20 mouse cellular contexts compared by ENCODE assay signal in the genomic region with DNA sequence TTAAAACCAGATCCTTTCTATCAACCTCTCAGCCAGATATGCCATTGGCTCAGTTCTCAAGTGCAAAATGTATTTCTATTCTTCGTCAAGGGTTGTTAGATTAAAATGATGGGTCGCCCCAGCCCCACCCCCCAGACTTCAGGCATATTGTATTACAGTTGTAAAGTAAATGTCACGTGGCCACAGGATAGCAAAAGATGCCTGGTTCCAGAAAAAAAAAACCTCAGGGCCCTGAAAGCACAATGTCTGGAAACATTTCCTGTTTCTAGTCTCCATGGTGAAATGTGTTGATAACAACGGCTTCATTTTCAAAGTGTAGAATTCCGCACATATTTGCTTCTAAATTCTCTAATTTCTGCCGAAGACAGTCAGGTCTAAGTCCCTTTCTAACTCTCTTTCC. TPM values are rescaled to one million over a fixed set of nuclear protein-coding genes. Genes with fewer than 3 reads are reported as not detected.
DNase-seq lines count a peak whose midpoint lies in the region; ATAC-seq and TF ChIP-seq lines count a peak whose summit lies in the region.
"Had no signal": no experiment of that assay in that cellular context is flagged by ENCODE, and none has a peak within 500 bp of the region (broad histone marks: within the 10 kb centered on the region; RNA-seq: fewer than 3 reads in every experiment).

No protein-coding gene starts in this region.

- no peak overlapping the region for H3ac ChIP-seq in C2C12 (ENCODE audit: control insufficient read depth, insufficient read length, low read depth)

- no peak overlapping the region for H3K9ac ChIP-seq in intestine, embryonic 14.5 days (ENCODE audit: low read length)
- no peak overlapping the region for H3K9ac ChIP-seq in intestine, postnatal 0 days (ENCODE audit: low read depth, low read length)
- H3K9ac ChIP-seq: embryonic facial prominence, embryonic 15.5 days; liver, embryonic 14.5 days; midbrain, embryonic 13.5 days; neural tube, embryonic 15.5 days had no signal

- H3K79me2 ChIP-seq in C2C12 (ENCODE audit: control insufficient read depth, insufficient read depth) = no peaks in the 10 kb centered on the region

- peak overlapping the region; percentile 20; the same call in 1 of the 2 replicates for H3K4me2 ChIP-seq in intestine, embryonic 14.5 days (ENCODE audit: low read length)
- H3K4me2 ChIP-seq in intestine, postnatal 0 days (replicated peaks; ENCODE audit: low read depth) = no peak overlapping the region
- H3K4me2 ChIP-seq: embryonic facial prominence, embryonic 15.5 days; midbrain, embryonic 13.5 days; neural tube, embryonic 15.5 days had no signal

- no peak overlapping the region for H3K27ac ChIP-seq in intestine, embryonic 14.5 days (ENCODE audit: low read depth)
- H3K27ac ChIP-seq in intestine, postnatal 0 days (ENCODE audit: low read depth, low read length) = no peak overlapping the region
- H3K27ac ChIP-seq: embryonic facial prominence, embryonic 15.5 days; layer of hippocampus, adult 2 months; liver, embryonic 14.5 days; midbrain, embryonic 13.5 days; neural tube, embryonic 15.5 days had no signal

- no peaks in the 10 kb centered on the region for H3K79me3 ChIP-seq in C2C12 (ENCODE audit: low read depth)

- no peak overlapping the region for H3K4me3 ChIP-seq in intestine, embryonic 14.5 days (ENCODE audit: low read depth, low read length)
- no peak overlapping the region for H3K4me3 ChIP-seq in intestine, postnatal 0 days (ENCODE audit: low read depth, low read length)
- H3K4me3 ChIP-seq in C2C12 (ENCODE audit: insufficient read depth, poor library complexity, severe bottlenecking) = no peak overlapping the region
- H3K4me3 ChIP-seq: embryonic facial prominence, embryonic 15.5 days; layer of hippocampus, adult 2 months; midbrain, embryonic 13.5 days; neural tube, embryonic 15.5 days had no signal

- no peaks in the 10 kb centered on the region for H3K27me3 ChIP-seq in intestine, embryonic 14.5 days (replicated peaks; ENCODE audit: control insufficient read depth, insufficient read depth, low read length)
- H3K27me3 ChIP-seq in intestine, postnatal 0 days (replicated peaks; ENCODE audit: control insufficient read depth, insufficient read depth, low read length) = no peaks in the 10 kb centered on the region
- H3K27me3 ChIP-seq in C2C12 (ENCODE audit: control insufficient read depth, insufficient read depth, insufficient read length) = no peaks in the 10 kb centered on the region
- H3K27me3 ChIP-seq: CH12.LX; embryonic facial prominence, embryonic 15.5 days; neural tube, embryonic 15.5 days had no signal

- H3K36me3 ChIP-seq in intestine, embryonic 14.5 days (ENCODE audit: control insufficient read depth, insufficient read depth, low read length) = no peaks in the 10 kb centered on the region
- no peaks in the 10 kb centered on the region for H3K36me3 ChIP-seq in intestine, postnatal 0 days (ENCODE audit: control insufficient read depth, insufficient read depth)
- no peaks in the 10 kb centered on the region for H3K36me3 ChIP-seq in C2C12 (ENCODE audit: control insufficient read depth, insufficient read depth)
- H3K36me3 ChIP-seq: embryonic facial prominence, embryonic 15.5 days; midbrain, embryonic 13.5 days; neural tube, embryonic 15.5 days had no signal

- no peaks in the 10 kb centered on the region for H3K9me3 ChIP-seq in intestine, embryonic 14.5 days (ENCODE audit: control insufficient read depth, low read length)
- H3K9me3 ChIP-seq in intestine, postnatal 0 days (ENCODE audit: control insufficient read depth) = no peaks in the 10 kb centered on the region
- H3K9me3 ChIP-seq: embryonic facial prominence, embryonic 15.5 days; midbrain, embryonic 13.5 days; neural tube, embryonic 15.5 days had no signal

- peak; percentile 31 for DNase-seq in embryo, embryonic 11 days
- DNase-seq in embryo, embryonic 9.5 days (ENCODE audit: extremely low spot score) = no peak
- no peak for DNase-seq in intestine, embryonic 14.5 days (ENCODE audit: low spot score)
- peak; percentile 21 for DNase-seq in forelimb bud, embryonic 11.5 days (ENCODE audit: low read depth, low spot score)
- no peak for DNase-seq in yolk sac, embryonic 10.5 days (ENCODE audit: low spot score)
- DNase-seq: adrenal gland, adult 8-10 months; cerebellum, adult 11 months; cerebellum, postnatal 14 days; gastrocnemius, postnatal 36 days; right cerebral cortex, postnatal 25 days; thymus, postnatal 25 days had no signal

- ATAC-seq in intestine, embryonic 14.5 days (replicated peaks; ENCODE audit: low FRiP score, low TSS enrichment, low read depth) = peak; percentile 50; the same call in 1 of the 2 replicates
- no peak for ATAC-seq in intestine, postnatal 0 days
- no peak for ATAC-seq in erythroid progenitor cell, adult 5-6 weeks (replicated peaks; ENCODE audit: low FRiP score, poor library complexity, severe bottlenecking)
- ATAC-seq: midbrain, embryonic 13.5 days had no signal

- WGBS in intestine, embryonic 14.5 days = 30% methylated on average over 6 of the region's 6 CpGs
- WGBS in intestine, postnatal 0 days = 22% methylated on average over 6 of the region's 6 CpGs

- no peak for TF ChIP-seq CTCF in intestine, postnatal 0 days (IDR thresholded peaks at IDR 0.05; ENCODE audit: low read depth)
- TF ChIP-seq CTCF in C2C12 (IDR thresholded peaks at IDR 0.05; ENCODE audit: control insufficient read depth, insufficient read depth, insufficient read length) = no peak

- H3K4me1 ChIP-seq in intestine, embryonic 14.5 days (replicated peaks; ENCODE audit: control insufficient read depth, insufficient read depth, low read length) = no peaks in the 10 kb centered on the region
- no peaks in the 10 kb centered on the region for H3K4me1 ChIP-seq in intestine, postnatal 0 days (replicated peaks; ENCODE audit: control insufficient read depth, insufficient read depth, low read length)
- H3K4me1 ChIP-seq: embryonic facial prominence, embryonic 15.5 days; neural tube, embryonic 15.5 days had no signal

TF ChIP-seq in C2C12, 6 proteins besides CTCF, POLR2A, EP300 and RAD21:
- TF ChIP-seq MYOG (IDR thresholded peaks at IDR 0.05; ENCODE audit: control insufficient read depth, extremely low read depth, insufficient read length) (no peak), USF1 (IDR thresholded peaks at IDR 0.05; ENCODE audit: low read depth) (peak; percentile 60)

RNA-seq across cellular contexts. Expression of gene Gtf2a1, which starts 14.3 kb away (rescaled TPM):
- polyA plus RNA-seq in intestine, embryonic 14.5 days (2014; fragmentation: Nextera tagmentation; extraction: Ambion mirVana) = 30.9 and 33.6 TPM in 2 replicates
- 15.3 and 18.8 TPM in 2 replicates for polyA plus RNA-seq in intestine, postnatal 0 days (2015; fragmentation: Nextera tagmentation; extraction: Ambion mirVana)
- 5.1 TPM for polyA plus RNA-seq in C2C12 (2012; fragmentation: generic; extraction: Trizol)
- total RNA-seq in erythroid progenitor cell, adult 5-6 weeks (2015; ENCODE audit: low replicate concordance) = 41.1 and 59.9 TPM in 2 replicates
- total RNA-seq in erythroid progenitor cell, adult 5-6 weeks (2017; ENCODE audit: low replicate concordance) = 38.4 and 49.4 TPM in 2 replicates

Comparison
In these comparisons a context has a peak if more than half of its experiments do, and no peak if none do; other contexts are left out.
1. DNase-seq: peak in embryo, embryonic 11 days (single experiment) and forelimb bud, embryonic 11.5 days (single experiment); none in embryo, embryonic 9.5 days (single experiment), intestine, embryonic 14.5 days (single experiment) and yolk sac, embryonic 10.5 days (single experiment).